Mouse (Mus musculus): ENCODE data around the gene Rsl1d1. TPM values are rescaled to one million over a fixed set of nuclear protein-coding genes. Genes with fewer than 3 reads are reported as not detected.

Rsl1d1 gene
- 0.39 and 0.98 TPM in 2 replicates for polyA plus RNA-seq (2012; rRNA removed)

DNA sequence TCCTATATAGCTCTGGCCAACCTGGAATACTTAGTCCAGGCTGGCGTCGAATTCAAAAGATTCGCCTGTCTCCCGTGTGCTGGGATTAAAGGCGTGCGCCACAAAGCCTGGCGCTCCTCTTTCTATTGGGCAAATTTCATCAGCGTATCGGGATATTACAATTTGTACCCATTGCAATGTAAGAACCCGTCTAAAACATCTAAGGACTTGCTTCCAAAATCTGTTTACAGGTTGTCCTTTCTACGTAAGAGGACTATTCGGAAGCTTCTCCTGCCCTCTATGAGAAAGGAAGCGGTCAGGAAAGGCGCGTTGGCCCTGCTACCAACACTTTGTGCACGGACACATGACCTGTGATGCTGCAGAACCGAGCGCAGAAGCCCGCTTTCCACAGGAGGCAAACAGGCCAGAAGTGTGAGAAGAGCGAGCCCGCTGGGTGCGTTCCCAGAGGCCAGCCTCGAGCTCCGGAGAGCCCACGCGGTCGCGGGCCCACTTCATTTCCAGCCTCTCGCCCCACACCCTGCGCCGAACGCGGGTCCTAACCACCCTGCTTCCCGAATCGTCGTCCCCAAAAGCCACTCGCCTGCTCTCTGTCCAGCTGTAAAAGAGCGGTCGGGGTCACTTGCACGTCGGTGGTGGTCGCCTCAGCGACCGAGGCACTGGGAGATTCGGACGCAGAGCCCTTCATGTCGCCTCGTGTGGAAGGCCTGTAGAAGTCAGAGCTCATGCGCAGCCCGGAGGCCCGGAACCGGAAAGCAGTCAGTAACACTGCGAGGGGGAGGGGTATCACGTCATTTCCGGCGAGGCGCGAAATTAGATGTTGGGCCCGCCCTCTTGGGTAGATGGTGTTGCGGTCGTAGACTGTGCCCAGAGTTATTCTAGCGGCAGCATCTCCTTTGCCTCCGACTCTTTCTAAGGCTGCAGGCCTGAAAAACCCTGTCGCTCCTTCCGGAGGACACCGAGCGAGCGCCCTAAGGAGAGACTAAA lies at the start of gene Rsl1d1:
Gene Rsl1d1, minus strand, starts transcription at position 761 of the 984 bp plus-strand sequence.
- Histone ChIP-seq H3K4me1 (ENCODE audit: control insufficient read depth, insufficient read depth, insufficient read length, low read length) (no peaks in the 10 kb centered on the region; the same call in 1 of the 2 replicates), H3K27ac (ENCODE audit: insufficient read depth, low read depth, low read length) (peak within 1 kb of the TSS; percentile 54), H3K4me3 (ENCODE audit: low read depth, low read length) (peak within 1 kb of the TSS; percentile 87), H3K36me3 (ENCODE audit: control insufficient read depth, insufficient read depth, low read length) (peaks cover 21% of the 10 kb centered on the region), H3K27me3 (ENCODE audit: control insufficient read depth, insufficient read depth, low read length) (no peaks in the 10 kb centered on the region)
- WGBS, result under 1% methylated on average over 68 of the region's 68 CpGs
- TF ChIP-seq CTCF (IDR thresholded peaks at IDR 0.05; ENCODE audit: extremely low read depth, insufficient read length, insufficient replicate concordance, low read depth, low read length) (no peak), POLR2A (IDR thresholded peaks at IDR 0.05; ENCODE audit: low read depth, low read length) (peak; percentile 60)

DNA sequence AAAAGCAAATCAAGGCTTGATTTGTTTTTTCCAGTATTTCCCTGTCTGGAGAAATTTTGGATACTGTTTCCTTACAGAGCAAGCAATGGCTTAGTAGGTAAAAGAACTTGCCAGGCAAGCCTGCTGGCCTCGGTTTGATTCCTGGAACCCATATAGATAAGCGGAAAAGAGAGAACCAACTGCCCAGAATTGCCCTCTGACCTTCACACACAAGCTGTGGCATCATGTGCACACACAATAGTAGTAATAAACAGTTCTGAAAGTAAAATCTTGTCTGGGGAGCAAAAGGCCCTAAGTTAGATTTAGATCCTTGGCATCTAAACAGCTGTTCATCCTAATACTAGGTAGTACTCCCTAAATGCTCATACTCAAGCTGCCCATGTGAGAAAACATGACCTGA lies 44.7 kb upstream of the Rsl1d1 start:
- WGBS, result 29% methylated on average over 2 of the region's 2 CpGs
- peak overlapping the region; percentile 51; the same call in 1 of the 2 replicates for H3K27ac ChIP-seq (ENCODE audit: insufficient read depth, low read depth, low read length)
- H3K4me3 ChIP-seq (ENCODE audit: low read depth, low read length), result no peak overlapping the region
- H3K36me3 ChIP-seq (ENCODE audit: control insufficient read depth, insufficient read depth, low read length), result no peaks in the 10 kb centered on the region
- TF ChIP-seq CTCF (IDR thresholded peaks at IDR 0.05; ENCODE audit: extremely low read depth, insufficient read length, insufficient replicate concordance, low read depth, low read length) (no peak), POLR2A (IDR thresholded peaks at IDR 0.05; ENCODE audit: low read depth, low read length) (no peak)
- H3K4me1 ChIP-seq (ENCODE audit: control insufficient read depth, insufficient read depth, insufficient read length, low read length), result peaks cover 10% of the 10 kb centered on the region; the same call in 1 of the 2 replicates
- H3K27me3 ChIP-seq (ENCODE audit: control insufficient read depth, insufficient read depth, low read length), result no peaks in the 10 kb centered on the region

DNA sequence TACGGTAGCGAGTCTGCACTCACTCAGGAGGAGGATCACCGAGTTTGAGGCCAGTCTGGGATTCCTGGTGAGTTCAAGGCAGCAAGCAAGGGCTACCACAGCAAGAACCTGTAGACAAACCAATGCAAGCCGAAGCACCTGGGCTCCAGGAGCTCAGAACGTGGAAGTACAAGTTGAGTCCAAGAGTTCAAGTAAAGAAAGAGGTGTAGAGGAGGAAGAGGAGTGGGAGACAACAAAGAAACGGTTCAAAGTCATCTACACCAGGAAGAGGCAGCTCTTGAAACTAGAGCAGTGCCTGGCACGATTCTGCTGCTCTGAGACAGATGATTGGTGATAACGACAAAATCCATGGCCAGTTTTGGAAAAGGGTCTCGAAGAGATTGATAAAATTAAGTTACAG lies 42.6 kb upstream of the Rsl1d1 start:
- Histone ChIP-seq H3K4me3 (ENCODE audit: low read depth, low read length) (no peak overlapping the region), H3K36me3 (ENCODE audit: control insufficient read depth, insufficient read depth, low read length) (no peaks in the 10 kb centered on the region), H3K27ac (ENCODE audit: insufficient read depth, low read depth, low read length) (no peak overlapping the region), H3K4me1 (ENCODE audit: control insufficient read depth, insufficient read depth, insufficient read length, low read length) (peaks cover 11% of the 10 kb centered on the region; the same call in 1 of the 2 replicates), H3K27me3 (ENCODE audit: control insufficient read depth, insufficient read depth, low read length) (no peaks in the 10 kb centered on the region)
- TF ChIP-seq POLR2A (IDR thresholded peaks at IDR 0.05; ENCODE audit: low read depth, low read length) (no peak), CTCF (IDR thresholded peaks at IDR 0.05; ENCODE audit: extremely low read depth, insufficient read length, insufficient replicate concordance, low read depth, low read length) (no peak)
- 25% methylated on average over 9 of the region's 9 CpGs for WGBS

DNA sequence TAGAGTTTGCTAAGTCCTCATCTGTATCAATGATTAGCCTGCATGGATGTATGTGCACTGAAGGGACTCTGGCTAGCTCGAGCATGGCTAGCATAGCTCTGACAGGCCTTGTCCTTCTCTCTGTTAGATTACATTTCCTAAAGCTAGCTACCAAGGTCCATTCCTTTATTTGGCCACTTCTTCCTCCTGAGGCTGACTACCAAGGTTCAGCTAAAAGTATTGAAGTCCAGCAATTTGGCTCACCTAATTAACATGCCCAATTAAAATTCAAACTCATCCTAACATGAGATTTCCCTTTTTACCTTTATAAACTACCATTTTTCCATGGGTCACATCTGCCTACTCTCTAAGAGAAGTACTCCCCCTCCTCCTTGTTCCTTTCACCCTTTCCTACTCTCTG lies 39.3 kb upstream of the Rsl1d1 start:
- H3K4me3 ChIP-seq (ENCODE audit: low read depth, low read length), result no peak overlapping the region
- TF ChIP-seq CTCF (IDR thresholded peaks at IDR 0.05; ENCODE audit: extremely low read depth, insufficient read length, insufficient replicate concordance, low read depth, low read length) (no peak), POLR2A (IDR thresholded peaks at IDR 0.05; ENCODE audit: low read depth, low read length) (no peak)
- peaks cover 10% of the 10 kb centered on the region; the same call in 1 of the 2 replicates for H3K4me1 ChIP-seq (ENCODE audit: control insufficient read depth, insufficient read depth, insufficient read length, low read length)
- 37% methylated on average over 1 of the region's 1 CpGs for WGBS
- H3K27me3 ChIP-seq (ENCODE audit: control insufficient read depth, insufficient read depth, low read length), result no peaks in the 10 kb centered on the region
- no peak overlapping the region for H3K27ac ChIP-seq (ENCODE audit: insufficient read depth, low read depth, low read length)
- peaks cover 8% of the 10 kb centered on the region for H3K36me3 ChIP-seq (ENCODE audit: control insufficient read depth, insufficient read depth, low read length)

DNA sequence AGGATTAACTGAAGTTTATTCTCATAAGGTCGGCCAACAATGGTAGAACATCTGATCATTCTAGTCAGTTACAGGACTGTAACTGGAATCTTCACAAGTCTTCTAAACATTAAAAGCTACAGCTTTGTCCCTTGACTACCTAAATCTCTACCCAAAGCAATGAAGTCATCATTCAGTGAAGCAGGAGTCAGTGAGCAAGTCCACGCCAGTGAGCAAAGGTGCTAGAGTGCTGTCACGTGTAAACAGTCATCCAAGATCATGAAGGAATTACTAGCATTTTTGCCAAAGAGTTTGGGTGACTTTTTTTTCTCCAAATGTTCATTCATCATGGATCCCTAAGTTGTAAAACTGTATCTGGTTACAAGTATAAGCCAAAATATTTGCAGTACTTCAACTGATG lies 14.7 kb upstream of the Rsl1d1 start:
- Histone ChIP-seq H3K36me3 (ENCODE audit: control insufficient read depth, insufficient read depth, low read length) (peaks cover 25% of the 10 kb centered on the region), H3K27ac (ENCODE audit: insufficient read depth, low read depth, low read length) (no peak overlapping the region), H3K4me3 (ENCODE audit: low read depth, low read length) (no peak overlapping the region), H3K4me1 (ENCODE audit: control insufficient read depth, insufficient read depth, insufficient read length, low read length) (no peaks in the 10 kb centered on the region), H3K27me3 (ENCODE audit: control insufficient read depth, insufficient read depth, low read length) (no peaks in the 10 kb centered on the region)
- 76% methylated on average over 3 of the region's 3 CpGs for WGBS
- TF ChIP-seq POLR2A (IDR thresholded peaks at IDR 0.05; ENCODE audit: low read depth, low read length), result no peak
- TF ChIP-seq CTCF (IDR thresholded peaks at IDR 0.05; ENCODE audit: extremely low read depth, insufficient read length, insufficient replicate concordance, low read depth, low read length), result no peak

DNA sequence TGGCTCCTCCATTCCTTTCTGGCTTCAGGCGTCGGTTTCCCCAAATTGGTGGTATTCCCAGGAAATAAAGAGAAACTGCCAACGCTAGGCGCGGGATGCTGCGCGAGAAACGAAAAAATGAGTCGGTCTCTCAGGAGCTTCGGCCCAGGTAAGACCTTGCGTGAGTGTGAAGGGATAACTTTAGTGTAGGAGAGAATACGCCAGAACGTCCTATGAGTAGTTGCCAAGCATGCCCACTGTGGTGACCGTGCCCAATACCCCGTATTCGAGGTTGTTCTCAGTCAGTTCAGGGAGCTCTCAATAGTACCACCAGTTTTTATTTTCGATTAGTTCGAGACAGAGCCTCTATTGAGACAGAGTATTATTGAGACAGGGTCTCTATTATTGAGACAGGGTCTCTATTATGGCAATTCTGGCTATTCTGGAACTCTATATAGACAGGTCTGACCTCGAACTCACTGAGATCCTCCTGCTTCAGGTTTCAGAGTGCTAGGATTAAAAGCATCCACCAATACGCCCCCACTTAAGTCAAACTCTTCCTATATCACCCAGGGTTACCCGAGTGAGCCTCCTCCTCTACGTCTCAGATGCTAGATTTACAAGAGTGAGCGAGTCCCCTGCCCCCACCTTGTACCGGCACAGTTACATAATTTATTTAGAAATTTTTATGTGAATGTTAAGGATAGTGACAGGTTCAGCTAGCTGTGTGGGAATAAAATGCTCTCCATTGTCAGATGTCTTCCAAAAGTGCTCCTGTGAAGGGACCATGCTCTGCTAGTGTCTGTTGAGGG lies 664 bp upstream of the Rsl1d1 start:
- H3K27ac ChIP-seq (ENCODE audit: insufficient read depth, low read depth, low read length), result no peak overlapping the region
- no peaks in the 10 kb centered on the region for H3K27me3 ChIP-seq (ENCODE audit: control insufficient read depth, insufficient read depth, low read length)
- 3% methylated on average over 24 of the region's 24 CpGs for WGBS
- H3K36me3 ChIP-seq (ENCODE audit: control insufficient read depth, insufficient read depth, low read length), result peaks cover 13% of the 10 kb centered on the region
- no peaks in the 10 kb centered on the region; the same call in 1 of the 2 replicates for H3K4me1 ChIP-seq (ENCODE audit: control insufficient read depth, insufficient read depth, insufficient read length, low read length)
- TF ChIP-seq POLR2A (IDR thresholded peaks at IDR 0.05; ENCODE audit: low read depth, low read length), result no peak
- TF ChIP-seq CTCF (IDR thresholded peaks at IDR 0.05; ENCODE audit: extremely low read depth, insufficient read length, insufficient replicate concordance, low read depth, low read length), result no peak
- peak overlapping the region; percentile 87 for H3K4me3 ChIP-seq (ENCODE audit: low read depth, low read length)
